Mouse (Mus musculus) CH12.LX (cell line): ENCODE measurements around the gene BC035044.

ENCODE experiments used
- E2F4 ChIP-seq: IDR thresholded peaks from 2 replicates; pipeline ENCODE4 v1.6.1; 2011; ENCODE audit warnings: low read depth, low read length, improper control_type of control experiment; ENCODE audit not compliant: insufficient replicate concordance
- GABPA ChIP-seq: IDR thresholded peaks from 2 replicates; pipeline ENCODE4 v1.6.1; 2012; ENCODE audit warnings: low read depth, low read length, improper control_type of control experiment, inconsistent platforms; ENCODE audit not compliant: insufficient replicate concordance
- KAT2A ChIP-seq: IDR thresholded peaks from 2 replicates; pipeline ENCODE4 v1.6.1; 2012; ENCODE audit warnings: low read length, improper control_type of control experiment, inconsistent platforms; ENCODE audit not compliant: insufficient replicate concordance

DNA sequence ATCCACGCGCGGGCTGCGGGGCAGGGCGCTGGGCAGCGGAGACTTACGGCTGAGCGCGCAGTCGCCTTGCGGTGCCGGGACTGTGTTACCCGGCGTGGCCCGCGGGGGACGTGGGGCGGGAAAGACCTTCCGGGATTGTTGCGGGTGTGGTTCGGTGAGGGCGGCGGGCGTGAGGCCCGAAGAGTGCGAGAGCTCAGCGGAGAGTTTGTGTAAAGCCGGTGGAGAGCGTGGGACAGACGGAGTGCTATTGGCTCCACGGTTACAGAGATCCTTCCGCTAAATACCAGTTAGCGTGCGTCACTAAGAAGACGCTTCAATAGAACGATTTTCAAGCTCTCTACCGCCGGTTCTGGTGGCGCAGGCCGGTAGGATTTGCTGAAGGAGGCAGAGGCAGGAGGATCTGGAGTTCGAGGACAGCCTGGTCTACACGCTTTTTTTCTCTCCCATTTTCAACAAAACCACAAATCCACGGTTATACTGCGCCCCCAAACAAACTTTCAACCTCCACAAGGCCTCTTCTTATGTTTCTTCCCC lies 47.9 kb downstream of the BC035044 start:
- no peak for TF ChIP-seq E2F4
- TF ChIP-seq KAT2A, result peak; percentile 64; the same call in 1 of the 2 replicates
- TF ChIP-seq GABPA, result no peak
